Mouse (Mus musculus) forebrain, embryonic 15.5 days (tissue): ENCODE results near the gene Aox4. TPM values are rescaled to one million over a fixed set of nuclear protein-coding genes. Genes with fewer than 3 reads are reported as not detected.
A peak's percentile ranks its signal among the peaks of the same experiment; 100 is the strongest.

ENCODE experiments used
- ATAC-seq: fragments of 200-750 bp; cut with Nextera tagmentation; replicated peaks from 2 replicates; pipeline ENCODE4 v1.8.0; 2017; ENCODE audit warnings: mild to moderate bottlenecking, moderate TSS enrichment, moderate library complexity
- H3K27ac ChIP-seq: fragments of 300-500 bp; sonication (generic); replicated peaks from 2 replicates; pipeline ENCODE4 v1.5.1; 2015; ENCODE audit warnings: mild to moderate bottlenecking, inconsistent platforms
- H3K27me3 ChIP-seq: fragments of 300-500 bp; sonication (generic); 2 replicates; pipeline ENCODE4 v1.6.1; 2015; ENCODE audit warnings: inconsistent platforms
- H3K36me3 ChIP-seq: fragments of 300-500 bp; sonication (generic); 2 replicates; pipeline ENCODE4 v1.6.1; 2015; ENCODE audit warnings: mild to moderate bottlenecking, inconsistent platforms
- H3K4me1 ChIP-seq: fragments of 300-500 bp; sonication (generic); 2 replicates; pipeline ENCODE4 v1.6.1; 2015; ENCODE audit warnings: inconsistent platforms
- H3K4me2 ChIP-seq: fragments of 300-500 bp; sonication (generic); replicated peaks from 2 replicates; pipeline ENCODE4 v1.6.1; 2015; ENCODE audit warnings: mild to moderate bottlenecking, inconsistent platforms
- H3K4me3 ChIP-seq: fragments of 300-500 bp; sonication (generic); 2 replicates; pipeline ENCODE4 v1.5.1; 2015; ENCODE audit warnings: mild to moderate bottlenecking, inconsistent platforms
- H3K9ac ChIP-seq: fragments of 300-500 bp; sonication (generic); replicated peaks from 2 replicates; pipeline ENCODE4 v1.6.1; 2015; ENCODE audit warnings: mild to moderate bottlenecking, inconsistent platforms
- H3K9me3 ChIP-seq: fragments of 300-500 bp; sonication (generic); 2 replicates; pipeline ENCODE4 v1.6.1; 2016; ENCODE audit warnings: inconsistent platforms
- WGBS: fragments of 180-500 bp; shearing (Covaris S2); methylation state at CpG from one replicate; pipeline ENCODE4 v1.1.7; 2015; ENCODE audit warnings: mixed read lengths; 5-methylcytosine and 5-hydroxymethylcytosine counted together
- polyA plus RNA-seq: library from polyadenylated mRNA; unstranded; fragments of >200 nt; fragmentation: Nextera tagmentation; extraction: Ambion mirVana; gene quantifications from 2 replicates; pipeline ENCODE4 v1.2.1, GENCODE M21; 2015

The Aox4 gene
- polyA plus RNA-seq, 1 experiment from 2014 or later: 1.1 TPM

GRCm38 (mm10) chr1:58307181-58307580 lies 97.0 kb downstream of the Aox4 start:
- no peak for ATAC-seq
- H3K4me1 ChIP-seq: no peaks in the 10 kb centered on the region
- no peak overlapping the region for H3K27ac ChIP-seq
- H3K9ac ChIP-seq: no peak overlapping the region
- H3K36me3 ChIP-seq: no peaks in the 10 kb centered on the region
- H3K27me3 ChIP-seq: no peaks in the 10 kb centered on the region
- H3K4me3 ChIP-seq: no peak overlapping the region
- 91% methylated on average over 8 of the region's 8 CpGs for WGBS
- H3K9me3 ChIP-seq: no peaks in the 10 kb centered on the region
- no peak overlapping the region for H3K4me2 ChIP-seq

DNA sequence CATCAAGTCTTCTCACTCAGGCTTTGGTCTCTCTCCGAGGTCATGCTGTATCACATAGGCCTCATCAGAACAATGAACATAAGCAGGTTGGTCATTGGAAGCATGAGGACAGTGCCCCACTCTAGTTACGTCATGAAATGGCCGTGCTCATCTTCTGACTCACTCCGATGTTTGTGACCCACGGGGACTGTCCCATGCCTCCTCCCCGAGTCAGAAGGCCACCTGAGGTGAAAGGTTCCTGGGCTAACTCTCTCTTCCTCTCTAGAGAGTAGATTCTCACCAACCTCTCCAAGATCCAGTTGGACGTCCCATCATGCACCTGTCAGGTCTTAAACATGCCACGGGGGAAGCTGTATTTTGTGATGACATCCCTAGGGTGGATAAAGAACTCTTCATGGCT lies 98.4 kb downstream of the Aox4 start:
- Histone ChIP-seq H3K4me3 (no peak overlapping the region), H3K4me2 (no peak overlapping the region), H3K27me3 (no peaks in the 10 kb centered on the region), H3K9ac (no peak overlapping the region), H3K36me3 (no peaks in the 10 kb centered on the region), H3K4me1 (no peaks in the 10 kb centered on the region), H3K27ac (no peak overlapping the region), H3K9me3 (no peaks in the 10 kb centered on the region)
- 87% methylated on average over 8 of the region's 8 CpGs for WGBS
- no peak for ATAC-seq

DNA sequence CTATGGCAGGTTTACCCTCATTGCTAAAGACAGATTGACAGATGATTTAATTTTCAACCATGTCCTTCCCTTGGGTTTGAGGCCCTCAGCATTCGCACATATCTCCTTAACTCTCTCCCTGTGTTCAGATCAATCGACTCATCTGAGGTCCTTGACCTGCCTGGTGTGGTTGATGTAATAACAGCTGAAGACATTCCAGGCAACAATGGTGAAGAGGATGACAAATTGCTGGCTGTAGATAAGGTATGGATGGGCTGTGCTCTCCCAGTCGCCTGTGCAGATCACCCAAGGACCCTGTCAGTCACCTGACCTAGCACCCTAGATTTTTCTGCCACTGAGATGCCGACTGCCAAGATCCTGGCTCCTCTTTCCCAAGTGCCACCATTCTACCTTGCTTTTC lies 99.7 kb downstream of the Aox4 start:
- H3K4me2 ChIP-seq: no peak overlapping the region
- no peak overlapping the region for H3K27ac ChIP-seq
- 96% methylated on average over 4 of the region's 4 CpGs for WGBS
- no peaks in the 10 kb centered on the region for H3K4me1 ChIP-seq
- no peak overlapping the region for H3K4me3 ChIP-seq
- no peaks in the 10 kb centered on the region for H3K36me3 ChIP-seq
- H3K27me3 ChIP-seq: no peaks in the 10 kb centered on the region
- H3K9me3 ChIP-seq: no peaks in the 10 kb centered on the region
- ATAC-seq: no peak
- no peak overlapping the region for H3K9ac ChIP-seq

DNA sequence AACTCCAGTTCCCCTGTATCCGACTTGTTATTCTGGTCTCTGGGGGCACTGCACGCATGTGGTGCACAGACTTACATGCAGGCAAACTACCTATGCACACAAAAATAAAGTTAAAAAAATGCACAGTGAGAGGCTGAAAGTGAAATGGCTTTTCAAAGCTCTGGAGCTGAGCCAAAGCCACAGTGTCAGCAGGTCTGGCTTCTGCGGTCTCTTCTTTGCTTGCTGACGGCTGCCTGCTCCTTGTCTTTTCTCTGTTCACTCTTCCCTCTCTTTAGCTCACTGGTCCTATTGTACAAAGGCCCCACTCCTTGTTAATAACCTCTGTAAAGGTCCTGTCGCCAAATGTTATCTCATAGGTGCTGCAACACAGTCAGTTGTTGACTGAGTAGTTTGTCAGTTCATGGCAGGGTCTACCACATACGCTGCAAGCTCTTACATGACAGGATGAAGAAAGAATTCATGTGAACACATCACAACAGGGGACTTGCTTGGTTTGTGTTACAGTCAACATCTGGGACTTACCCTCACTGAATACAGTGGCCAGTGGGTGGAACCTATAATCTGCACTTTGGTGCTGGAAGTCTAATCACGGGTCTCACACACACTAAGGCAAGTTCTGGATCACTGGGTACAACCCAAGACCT lies 101.1 kb downstream of the Aox4 start:
- ATAC-seq: no peak
- H3K9me3 ChIP-seq: no peaks in the 10 kb centered on the region
- H3K4me2 ChIP-seq: no peak overlapping the region
- H3K4me1 ChIP-seq: no peaks in the 10 kb centered on the region
- H3K36me3 ChIP-seq: no peaks in the 10 kb centered on the region
- 79% methylated on average over 7 of the region's 7 CpGs for WGBS
- no peak overlapping the region for H3K27ac ChIP-seq
- H3K4me3 ChIP-seq: no peak overlapping the region
- H3K9ac ChIP-seq: no peak overlapping the region
- H3K27me3 ChIP-seq: no peaks in the 10 kb centered on the region

DNA sequence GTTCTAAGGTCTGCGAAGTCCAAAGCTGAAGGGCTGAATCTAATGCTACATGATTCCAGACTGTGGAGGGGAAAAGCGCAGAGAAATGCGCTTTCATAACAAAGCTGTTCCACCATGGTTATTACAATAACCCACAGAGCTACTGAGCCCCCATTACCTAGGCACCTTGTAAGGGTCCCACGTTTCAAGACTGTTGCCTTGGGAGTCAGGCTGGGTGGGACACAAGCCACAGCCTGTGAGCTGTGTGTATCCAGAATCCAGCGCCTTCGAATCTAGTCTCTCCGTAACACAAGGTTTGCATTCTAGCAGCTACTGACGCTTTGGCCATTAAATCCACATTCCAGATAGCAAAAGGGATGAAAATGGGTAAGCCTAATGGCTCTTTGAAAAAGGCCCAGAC lies 103.0 kb downstream of the Aox4 start:
- H3K4me2 ChIP-seq: no peak overlapping the region
- no peaks in the 10 kb centered on the region for H3K9me3 ChIP-seq
- no peak overlapping the region for H3K9ac ChIP-seq
- ATAC-seq: no peak
- H3K4me1 ChIP-seq: no peaks in the 10 kb centered on the region
- H3K27me3 ChIP-seq: no peaks in the 10 kb centered on the region
- 86% methylated on average over 8 of the region's 8 CpGs for WGBS
- H3K36me3 ChIP-seq: no peaks in the 10 kb centered on the region
- peak overlapping the region; percentile 59; the same call in 1 of the 2 replicates for H3K27ac ChIP-seq
- H3K4me3 ChIP-seq: no peak overlapping the region

DNA sequence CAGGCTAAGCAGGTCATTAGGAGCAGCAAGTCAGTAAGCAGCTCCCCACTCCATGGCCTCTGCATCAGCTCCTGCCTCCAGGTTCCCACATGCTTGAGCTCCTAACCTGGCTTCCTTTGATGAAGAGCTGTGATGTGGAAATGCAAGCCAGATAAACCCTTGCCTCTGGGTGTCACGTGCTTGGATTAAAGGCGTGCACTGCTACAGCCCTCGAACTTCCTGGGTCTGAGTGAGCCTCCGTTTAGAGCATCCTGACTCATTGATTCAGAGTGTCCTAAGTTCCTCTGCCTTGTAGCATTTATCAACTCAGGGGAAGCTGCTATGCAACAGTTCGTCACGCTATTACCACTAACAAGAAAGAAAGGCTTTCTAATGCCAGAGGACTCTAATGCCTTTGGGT lies 105.3 kb downstream of the Aox4 start:
- ATAC-seq: no peak
- Histone ChIP-seq H3K27ac (no peak overlapping the region), H3K4me3 (no peak overlapping the region), H3K9ac (no peak overlapping the region), H3K27me3 (no peaks in the 10 kb centered on the region), H3K4me2 (no peak overlapping the region), H3K4me1 (no peaks in the 10 kb centered on the region), H3K9me3 (no peaks in the 10 kb centered on the region), H3K36me3 (no peaks in the 10 kb centered on the region)
- WGBS: 73% methylated on average over 6 of the region's 6 CpGs

Other genes starting within 250 kb of the Aox4 start
- 9.5 and 10.1 TPM in 2 replicates for gene Sgo2a, start 214.4 kb upstream of the Aox4 start, polyA plus RNA-seq
- gene Kctd18, start 191.4 kb upstream of the Aox4 start, polyA plus RNA-seq: 30.0 and 30.7 TPM in 2 replicates
- 0.24 and 0.27 TPM in 2 replicates for gene Aox1, start 180.5 kb upstream of the Aox4 start, polyA plus RNA-seq
- gene Aox3, start 97.3 kb upstream of the Aox4 start, polyA plus RNA-seq: 0.04 and 0.38 TPM in 2 replicates
- gene Aox2, start 67.9 kb downstream of the Aox4 start, polyA plus RNA-seq: not detected in 2 replicates
- gene Bzw1, start 182.5 kb downstream of the Aox4 start, polyA plus RNA-seq: 381 and 396 TPM in 2 replicates
- 181 and 182 TPM in 2 replicates for gene Clk1, start 213.7 kb downstream of the Aox4 start, polyA plus RNA-seq
- gene Nif3l1, start 234.8 kb downstream of the Aox4 start, polyA plus RNA-seq: 63.4 and 65.4 TPM in 2 replicates
- 49.2 and 53.0 TPM in 2 replicates for gene Ppil3, start 235.1 kb downstream of the Aox4 start, polyA plus RNA-seq